Mouse (Mus musculus) WW6 (cell line): Measurements from ENCODE around the gene Cnnm4.

ENCODE experiments used
- DNase-seq: peaks from one replicate; pipeline ENCODE4 v3.0.0-alpha.2; 2013; ENCODE audit warnings: low read depth, low spot score

Cnnm4 gene

GRCm38 (mm10) chr1:36471181-36472105, at the start of gene Cnnm4:
Gene Cnnm4, plus strand, starts transcription at chr1:36471620.
- DNase-seq, result no peak

- DNase-seq, result no peak
Observed at GRCm38 (mm10) chr1:36429511-36429910, 41.9 kb upstream of the Cnnm4 start.

- DNase-seq, result no peak
Observed at GRCm38 (mm10) chr1:36432999-36433398, 38.4 kb upstream of the Cnnm4 start.

GRCm38 (mm10) chr1:36433616-36434015, 37.8 kb upstream of the Cnnm4 start:
- no peak for DNase-seq

GRCm38 (mm10) chr1:36435071-36435470, 36.3 kb upstream of the Cnnm4 start:
- DNase-seq, result no peak

- DNase-seq, result no peak
Observed at GRCm38 (mm10) chr1:36436515-36436914, 34.9 kb upstream of the Cnnm4 start.

- DNase-seq, result no peak
Observed at GRCm38 (mm10) chr1:36437223-36437622, 34.2 kb upstream of the Cnnm4 start.

GRCm38 (mm10) chr1:36441101-36441500, 30.3 kb upstream of the Cnnm4 start:
- DNase-seq, result no peak

- DNase-seq, result peak; percentile 86
Observed at GRCm38 (mm10) chr1:36444471-36445464, 26.7 kb upstream of the Cnnm4 start, which contains the start of gene Lman2l. Gene Lman2l, minus strand, starts transcription at chr1:36445271.

- no peak for DNase-seq
Observed at GRCm38 (mm10) chr1:36445508-36445907, 25.9 kb upstream of the Cnnm4 start.

GRCm38 (mm10) chr1:36446106-36446824, 25.2 kb upstream of the Cnnm4 start:
- no peak for DNase-seq

- no peak for DNase-seq
Observed at GRCm38 (mm10) chr1:36446841-36447240, 24.6 kb upstream of the Cnnm4 start.

- no peak for DNase-seq
Observed at GRCm38 (mm10) chr1:36454055-36454815, 17.2 kb upstream of the Cnnm4 start.

- no peak for DNase-seq
Observed at GRCm38 (mm10) chr1:36457388-36458014, 13.9 kb upstream of the Cnnm4 start.

GRCm38 (mm10) chr1:36458169-36458568, 13.3 kb upstream of the Cnnm4 start:
- no peak for DNase-seq

- DNase-seq, result no peak
Observed at GRCm38 (mm10) chr1:36461829-36462228, 9.6 kb upstream of the Cnnm4 start.

- no peak for DNase-seq
Observed at GRCm38 (mm10) chr1:36465641-36466160, 5.7 kb upstream of the Cnnm4 start.

- no peak for DNase-seq
Observed at GRCm38 (mm10) chr1:36467446-36467845, 4.0 kb upstream of the Cnnm4 start.

GRCm38 (mm10) chr1:36469811-36470444, 1.5 kb upstream of the Cnnm4 start:
- DNase-seq, result no peak

GRCm38 (mm10) chr1:36472106-36472440, 653 bp downstream of the Cnnm4 start:
- DNase-seq, result no peak
